Mouse (Mus musculus) CH12.LX (cell line): ENCODE measurements around the gene Rnf123.

Experiments
- CHD2 ChIP-seq: IDR thresholded peaks from 2 replicates; pipeline ENCODE4 v1.6.1; 2011; ENCODE audit warnings: low read length, improper control_type of control experiment
- CTCF ChIP-seq, 2 experiments: IDR thresholded peaks in 1 of 2; conservative IDR thresholded peaks in 1 of 2; 2 replicates each; pipeline ENCODE4 v1.5.1; 2011 to 2012; ENCODE audit warnings: low read depth in 2 of 2, low read length in 2 of 2, improper control_type of control experiment in 1 of 2, inconsistent platforms in 1 of 2, mild to moderate bottlenecking in 1 of 2, moderate library complexity in 1 of 2
- ETS1 ChIP-seq: conservative IDR thresholded peaks from 2 replicates; pipeline ENCODE4 v1.6.1; 2012; ENCODE audit warnings: low read depth, mild to moderate bottlenecking, inconsistent platforms, low read length, improper control_type of control experiment, moderate library complexity
- MAFK ChIP-seq: IDR thresholded peaks from 2 replicates; pipeline ENCODE4 v1.6.1; 2011; ENCODE audit warnings: low read length, improper control_type of control experiment; ENCODE audit not compliant: insufficient replicate concordance
- POLR2A ChIP-seq: IDR thresholded peaks from 2 replicates; pipeline ENCODE4 v1.6.1; 2011; ENCODE audit warnings: low read depth, mild to moderate bottlenecking, improper control_type of control experiment, low read length
- POLR2AphosphoS2 ChIP-seq: IDR thresholded peaks from 2 replicates; pipeline ENCODE4 v1.6.1; 2011; ENCODE audit warnings: low read depth, low read length, improper control_type of control experiment
- SIN3A ChIP-seq: IDR thresholded peaks from 2 replicates; pipeline ENCODE4 v1.6.1; 2012; ENCODE audit warnings: low read length, improper control_type of control experiment, inconsistent platforms
- ZNF384 ChIP-seq: IDR thresholded peaks from 2 replicates; pipeline ENCODE4 v1.6.1; 2012; ENCODE audit warnings: low read depth, low read length, improper control_type of control experiment, inconsistent platforms

GRCm38 (mm10) chr9:108055661-108056237 is 27.4 kb downstream of the Rnf123 start:
- no peak for TF ChIP-seq POLR2A
- TF ChIP-seq CHD2: no peak
- no peak for TF ChIP-seq ZNF384
- no peak for TF ChIP-seq MAFK
- TF ChIP-seq POLR2AphosphoS2: no peak
- TF ChIP-seq ETS1: no peak
- no peak for TF ChIP-seq CTCF (conservative IDR thresholded peaks at IDR 0.05 in 1 of 2, IDR thresholded peaks at IDR 0.05 in 1 of 2; ENCODE audit: low read depth in 2 of 2, low read length in 2 of 2)
- TF ChIP-seq SIN3A: no peak
